Mouse (Mus musculus) megakaryocyte, embryonic 14.5 days (primary cell): Measurements from ENCODE around the gene Smg9. TPM values are rescaled to one million over a fixed set of nuclear protein-coding genes. Genes with fewer than 3 reads are reported as not detected.
"Not testable (repeated sequence)": the region's sequence is repeated elsewhere in the genome, so short reads cannot be mapped to it uniquely, and the experiment has no call there.

ENCODE experiments used
- H3K27me3 ChIP-seq: replicated peaks from 2 replicates; pipeline ENCODE3; 2012; ENCODE audit warnings: inconsistent platforms
- H3K36me3 ChIP-seq: replicated peaks from 2 replicates; pipeline ENCODE3; 2012; ENCODE audit warnings: low read length, inconsistent platforms, mixed read lengths
- H3K4me1 ChIP-seq: 2 replicates; pipeline ENCODE4 v1.6.1; 2012; ENCODE audit warnings: inconsistent platforms
- H3K4me3 ChIP-seq: replicated peaks from 2 replicates; pipeline ENCODE3; 2012; ENCODE audit warnings: moderate library complexity, mild to moderate bottlenecking, inconsistent platforms
- H3K9me3 ChIP-seq: 2 replicates; pipeline ENCODE4 v1.6.1; 2012; ENCODE audit warnings: inconsistent platforms
- FLI1 ChIP-seq: IDR thresholded peaks from 2 replicates; pipeline ENCODE4 v1.6.1; 2012; ENCODE audit warnings: low read length, inconsistent platforms, mixed read lengths
- GATA1 ChIP-seq: IDR thresholded peaks from 3 replicates; pipeline ENCODE4 v1.6.1; 2012; ENCODE audit warnings: mixed read lengths, low read length, inconsistent platforms, borderline replicate concordance
- polyA plus RNA-seq: library from polyadenylated mRNA; stranded (reverse); fragments of >175 nt; gene quantifications from 2 replicates; pipeline ENCODE4 v1.2.3, GENCODE M21; 2012; ENCODE audit warnings: low replicate concordance; ENCODE audit not compliant: insufficient read depth

Smg9 gene
- polyA plus RNA-seq, 1 experiment = 58.9 TPM

GRCm38 (mm10) chr7:24389516-24390187, 9.8 kb upstream of the Smg9 start:
- Histone ChIP-seq H3K4me3 (peak overlapping the region; percentile 76), H3K27me3 (no peaks in the 10 kb centered on the region), H3K4me1 (peaks cover 88% of the 10 kb centered on the region), H3K9me3 (no peaks in the 10 kb centered on the region), H3K36me3 (peaks cover 14% of the 10 kb centered on the region)
- no peak for TF ChIP-seq FLI1

DNA sequence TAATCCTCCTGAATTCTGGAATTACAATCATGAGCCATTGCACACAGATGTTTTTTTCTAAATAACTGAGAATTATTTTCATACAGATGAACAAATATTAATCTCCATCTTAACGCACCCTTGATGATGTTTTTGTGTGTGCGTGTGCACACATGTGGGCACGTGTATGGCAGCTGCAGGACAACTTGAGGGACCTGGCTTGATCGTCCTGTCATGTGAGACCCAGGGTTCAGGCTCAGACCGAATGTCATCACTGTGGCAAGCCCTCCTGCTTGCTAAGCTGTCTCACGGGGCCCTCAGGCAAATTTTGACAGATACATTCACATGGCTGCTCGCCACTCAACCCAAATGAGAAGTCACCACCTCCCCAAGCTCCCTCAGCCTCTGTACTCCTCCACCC, 8.9 kb upstream of the Smg9 start:
- H3K9me3 ChIP-seq = no peaks in the 10 kb centered on the region
- H3K36me3 ChIP-seq = peaks cover 5% of the 10 kb centered on the region
- H3K4me1 ChIP-seq = peaks cover 88% of the 10 kb centered on the region
- H3K27me3 ChIP-seq = no peaks in the 10 kb centered on the region
- TF ChIP-seq FLI1 (no peak), GATA1 (no peak)
- peak overlapping the region; percentile 23 for H3K4me3 ChIP-seq

DNA sequence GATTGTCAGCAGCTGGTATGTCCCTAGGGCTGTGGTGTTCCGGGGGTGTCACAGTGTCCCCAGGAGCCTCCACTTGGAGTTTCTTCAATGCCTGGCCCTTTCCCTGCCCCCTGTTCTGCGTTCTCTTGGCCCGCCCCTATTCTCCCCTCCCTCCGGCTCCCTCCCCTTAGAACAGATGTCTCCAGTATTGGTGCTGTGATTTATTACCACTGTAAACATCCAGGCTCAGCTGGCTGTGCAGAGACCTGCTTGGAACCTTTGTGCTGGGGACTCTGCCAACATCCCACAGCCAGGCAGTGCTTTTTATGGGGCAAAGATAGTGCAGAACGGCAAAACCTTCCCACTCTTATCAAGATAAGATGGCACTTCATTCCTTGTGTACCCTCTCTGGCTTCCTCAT, 8.3 kb upstream of the Smg9 start:
- Histone ChIP-seq H3K36me3 (peaks cover 1% of the 10 kb centered on the region), H3K27me3 (no peaks in the 10 kb centered on the region), H3K9me3 (no peaks in the 10 kb centered on the region), H3K4me1 (peaks cover 88% of the 10 kb centered on the region), H3K4me3 (no peak overlapping the region)
- TF ChIP-seq GATA1 (no peak), FLI1 (no peak)

DNA sequence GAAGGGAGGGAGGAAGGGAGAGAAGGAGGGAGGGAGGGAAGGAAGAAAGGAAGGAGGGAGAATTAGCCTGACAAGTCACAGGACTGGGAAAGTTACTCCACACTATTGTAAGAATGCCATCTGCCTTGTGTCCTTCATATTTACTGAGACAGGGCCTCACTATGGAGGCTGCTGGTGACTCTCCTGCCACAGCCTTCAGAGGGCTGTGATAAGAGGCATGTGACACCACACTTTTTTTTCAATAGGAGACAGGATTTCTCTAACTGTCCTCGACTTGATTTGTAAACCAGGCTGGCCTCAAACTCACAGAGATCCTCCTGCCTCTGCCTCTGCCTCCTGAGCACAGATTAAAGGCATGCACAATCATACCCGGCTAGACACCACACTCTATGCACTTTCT, 7.7 kb upstream of the Smg9 start:
- no peak for TF ChIP-seq FLI1
- no peak for TF ChIP-seq GATA1
- Histone ChIP-seq H3K4me1 (peaks cover 88% of the 10 kb centered on the region), H3K36me3 (no peaks in the 10 kb centered on the region), H3K4me3 (no peak overlapping the region), H3K27me3 (no peaks in the 10 kb centered on the region), H3K9me3 (no peaks in the 10 kb centered on the region)

- peaks cover 82% of the 10 kb centered on the region for H3K4me1 ChIP-seq
- no peaks in the 10 kb centered on the region for H3K9me3 ChIP-seq
- no peak overlapping the region for H3K4me3 ChIP-seq
- no peaks in the 10 kb centered on the region for H3K27me3 ChIP-seq
- TF ChIP-seq FLI1 (no peak), GATA1 (no peak)
- H3K36me3 ChIP-seq = peaks cover 3% of the 10 kb centered on the region
These were observed 5.4 kb upstream of the Smg9 start for GRCm38 (mm10) chr7:24394054-24394453.

GRCm38 (mm10) chr7:24394475-24395161, 4.8 kb upstream of the Smg9 start:
- Histone ChIP-seq H3K4me1 (peaks cover 78% of the 10 kb centered on the region), H3K36me3 (peaks cover 3% of the 10 kb centered on the region), H3K9me3 (no peaks in the 10 kb centered on the region), H3K27me3 (no peaks in the 10 kb centered on the region), H3K4me3 (peak overlapping the region; percentile 76)
- TF ChIP-seq GATA1 (no peak), FLI1 (no peak)

- H3K9me3 ChIP-seq = no peaks in the 10 kb centered on the region
- peak overlapping the region; percentile 17 for H3K4me3 ChIP-seq
- H3K36me3 ChIP-seq = peaks cover 13% of the 10 kb centered on the region
- TF ChIP-seq FLI1 = no peak
- TF ChIP-seq GATA1 = no peak
- peaks cover 74% of the 10 kb centered on the region for H3K4me1 ChIP-seq
- no peaks in the 10 kb centered on the region for H3K27me3 ChIP-seq
These were observed 2.6 kb upstream of the Smg9 start for GRCm38 (mm10) chr7:24396832-24397231.

DNA sequence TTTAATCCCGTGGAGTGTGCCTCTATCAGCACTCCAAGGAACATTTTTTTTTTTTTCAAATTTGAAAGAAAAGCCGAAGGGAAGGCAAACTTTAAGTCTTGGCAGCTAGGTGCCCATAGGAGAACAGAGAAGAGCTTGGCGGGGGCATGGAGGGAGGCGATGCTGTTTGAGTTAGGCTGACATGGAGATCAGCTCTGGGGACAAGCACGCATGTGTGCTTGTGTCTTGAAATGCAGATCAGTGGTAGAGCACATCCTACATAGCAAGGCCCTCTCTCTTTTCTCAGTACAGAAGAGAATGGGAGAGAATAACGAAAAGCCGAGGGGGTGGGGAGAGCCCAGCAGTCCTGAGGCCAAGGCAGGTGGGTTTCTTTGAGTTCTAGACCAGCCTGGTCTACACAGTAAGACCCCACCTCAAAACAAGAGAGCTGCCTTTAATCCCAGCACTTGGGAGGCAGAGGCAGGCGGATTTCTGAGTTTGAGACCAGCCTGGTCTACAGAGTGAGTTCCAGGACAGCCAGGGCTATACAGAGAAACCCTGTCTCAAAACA, 980 bp upstream of the Smg9 start:
- H3K9me3 ChIP-seq = peaks cover 5% of the 10 kb centered on the region
- no peak for TF ChIP-seq GATA1
- no peak for TF ChIP-seq FLI1
- no peaks in the 10 kb centered on the region for H3K27me3 ChIP-seq
- H3K4me3 ChIP-seq = peak overlapping the region; percentile 96
- peaks cover 69% of the 10 kb centered on the region for H3K4me1 ChIP-seq
- H3K36me3 ChIP-seq = peaks cover 29% of the 10 kb centered on the region

DNA sequence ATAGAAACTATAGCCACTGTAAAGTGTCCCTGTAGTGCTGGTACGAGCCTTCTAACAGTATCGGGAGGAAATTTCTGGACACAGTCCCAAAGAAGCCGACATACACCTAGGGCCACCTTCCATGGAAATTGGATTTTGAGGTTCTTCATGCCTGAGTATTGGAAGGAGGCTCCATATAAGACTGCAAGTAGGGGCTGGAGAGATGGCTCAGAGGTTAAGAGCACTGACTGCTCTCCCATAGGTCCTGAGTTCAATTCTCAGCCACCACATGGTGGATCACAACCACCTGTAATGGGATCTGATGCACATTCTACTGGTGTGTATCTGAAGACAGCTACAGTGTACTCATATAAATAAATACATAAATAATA, 648 bp downstream of the Smg9 start:
- no peak for TF ChIP-seq GATA1
- TF ChIP-seq FLI1 = no peak
- Histone ChIP-seq H3K36me3 (peaks cover 46% of the 10 kb centered on the region), H3K4me3 (peak overlapping the region; percentile 96), H3K9me3 (peaks cover 5% of the 10 kb centered on the region), H3K27me3 (no peaks in the 10 kb centered on the region), H3K4me1 (peaks cover 55% of the 10 kb centered on the region)

DNA sequence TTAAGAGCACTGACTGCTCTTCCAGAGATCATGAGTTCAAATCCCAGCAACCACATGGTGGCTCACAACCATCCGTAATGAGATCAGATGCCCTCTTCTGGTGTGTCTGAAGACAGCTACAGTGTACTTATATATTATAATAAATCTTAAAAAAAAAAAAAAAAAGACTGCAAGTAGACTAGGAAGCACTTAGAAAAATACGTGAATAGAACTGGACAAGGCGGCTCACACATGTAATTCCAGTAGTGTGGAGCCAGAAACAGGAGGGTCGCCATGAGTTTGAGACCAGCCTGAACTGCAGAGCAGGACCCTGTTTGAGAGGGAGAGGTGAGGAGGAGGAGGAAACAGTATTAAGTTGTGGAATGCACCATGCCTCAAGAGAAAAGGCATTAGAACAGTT, 1.1 kb downstream of the Smg9 start:
- Histone ChIP-seq H3K4me3 (peak overlapping the region; percentile 96), H3K36me3 (peaks cover 50% of the 10 kb centered on the region), H3K4me1 (peaks cover 51% of the 10 kb centered on the region)
- not testable (repeated sequence) for H3K27me3 ChIP-seq, H3K9me3 ChIP-seq
